Mouse (Mus musculus) cerebellum, adult 11 months (tissue): ENCODE results near the gene Mis12.
A peak's percentile ranks its signal among the peaks of the same experiment; 100 is the strongest.

Experiments
- DNase-seq: peaks from one replicate; pipeline ENCODE4 v3.0.0; 2022

Mis12 gene

DNA sequence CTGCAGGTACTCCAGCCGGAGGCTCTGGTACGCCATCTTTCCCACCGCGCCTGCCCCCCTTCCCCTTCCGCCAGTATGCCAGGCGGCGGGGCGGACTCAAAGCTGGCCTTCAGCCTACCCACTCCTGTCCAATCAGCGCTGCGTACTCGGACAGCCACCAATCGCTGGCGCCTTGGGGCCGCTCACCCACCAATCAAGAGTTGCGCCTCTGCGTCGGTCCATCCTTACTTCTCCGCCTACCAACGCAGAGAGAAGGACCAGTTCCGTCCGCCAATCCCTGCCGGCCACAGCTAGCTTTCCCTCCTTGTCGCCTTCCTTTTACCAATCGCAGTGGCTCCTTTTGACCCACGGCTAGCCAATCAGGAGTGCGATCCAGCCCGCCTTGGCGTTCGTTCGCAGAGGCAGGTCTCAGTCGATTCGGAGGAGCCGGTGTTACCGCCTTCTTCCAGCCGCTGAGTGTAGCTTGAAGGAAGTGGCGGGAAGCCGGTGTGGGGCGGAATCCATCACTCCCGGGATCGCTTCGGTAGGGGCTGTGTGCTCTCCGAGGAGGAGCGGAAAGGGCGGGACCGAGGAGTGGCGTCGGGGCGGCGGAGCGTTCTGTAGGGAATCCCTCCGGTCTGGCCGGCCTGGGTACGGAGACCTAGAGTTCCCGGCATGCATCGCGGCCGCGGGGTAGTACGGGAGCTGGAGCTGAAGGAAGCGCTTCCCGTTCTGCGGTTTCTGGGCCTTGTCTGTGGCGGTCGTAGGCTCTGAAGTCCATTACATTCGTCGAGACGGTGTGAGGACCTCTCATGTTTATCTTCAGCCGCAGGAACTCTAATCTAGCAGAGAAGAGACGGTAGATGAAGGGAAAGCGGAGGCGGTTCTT is at the start of gene Mis12, which contains the start of gene Derl2:
Gene Mis12 (plus strand): TSS at position 411 of the 868 bp plus-strand sequence.
Gene Derl2 (minus strand): TSS at position 641 of the 868 bp plus-strand sequence.
- peak; percentile 98 for DNase-seq

DNA sequence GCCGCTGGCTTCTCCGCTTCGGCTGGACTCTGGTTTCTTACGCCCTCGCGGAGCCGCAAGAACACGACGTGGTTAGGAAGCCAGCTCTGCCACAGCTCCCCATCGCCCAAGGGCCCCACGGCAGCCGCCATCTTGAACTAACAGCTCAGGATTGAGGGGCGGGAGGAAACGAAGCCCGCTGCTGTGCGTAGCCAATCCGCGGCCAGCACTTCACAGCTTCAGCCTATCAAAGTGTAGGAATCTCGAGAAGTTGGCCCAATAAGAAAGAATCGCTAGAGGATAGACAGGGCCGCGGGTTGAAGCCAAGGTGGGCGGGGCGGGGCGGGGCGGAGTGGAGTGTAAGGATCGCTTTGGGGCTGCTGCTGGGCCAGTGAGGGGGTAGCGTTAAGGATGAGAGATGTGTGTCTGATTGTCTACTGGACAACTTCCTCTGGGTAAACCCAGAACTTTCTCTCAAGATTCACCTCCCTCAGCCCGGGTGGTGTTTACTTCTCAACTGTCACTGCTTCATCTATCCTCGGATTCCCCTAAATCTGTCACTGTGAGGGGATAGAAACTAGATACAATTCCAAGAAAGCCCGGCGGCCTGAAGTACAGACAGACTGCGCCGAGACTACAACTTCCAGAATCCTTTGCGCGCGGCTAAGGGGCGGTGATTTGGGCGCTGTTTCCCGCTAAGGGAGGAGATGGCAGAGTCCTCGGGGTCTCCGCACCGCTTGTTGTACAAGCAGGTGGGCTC is 49.4 kb upstream of the Mis12 start, which contains the start of the genes Nup88 and Rpain:
Gene Nup88 (minus strand): TSS at position 153 of the 739 bp plus-strand sequence.
Gene Rpain (plus strand): TSS at position 393 of the 739 bp plus-strand sequence.
- peak; percentile 91 for DNase-seq

DNA sequence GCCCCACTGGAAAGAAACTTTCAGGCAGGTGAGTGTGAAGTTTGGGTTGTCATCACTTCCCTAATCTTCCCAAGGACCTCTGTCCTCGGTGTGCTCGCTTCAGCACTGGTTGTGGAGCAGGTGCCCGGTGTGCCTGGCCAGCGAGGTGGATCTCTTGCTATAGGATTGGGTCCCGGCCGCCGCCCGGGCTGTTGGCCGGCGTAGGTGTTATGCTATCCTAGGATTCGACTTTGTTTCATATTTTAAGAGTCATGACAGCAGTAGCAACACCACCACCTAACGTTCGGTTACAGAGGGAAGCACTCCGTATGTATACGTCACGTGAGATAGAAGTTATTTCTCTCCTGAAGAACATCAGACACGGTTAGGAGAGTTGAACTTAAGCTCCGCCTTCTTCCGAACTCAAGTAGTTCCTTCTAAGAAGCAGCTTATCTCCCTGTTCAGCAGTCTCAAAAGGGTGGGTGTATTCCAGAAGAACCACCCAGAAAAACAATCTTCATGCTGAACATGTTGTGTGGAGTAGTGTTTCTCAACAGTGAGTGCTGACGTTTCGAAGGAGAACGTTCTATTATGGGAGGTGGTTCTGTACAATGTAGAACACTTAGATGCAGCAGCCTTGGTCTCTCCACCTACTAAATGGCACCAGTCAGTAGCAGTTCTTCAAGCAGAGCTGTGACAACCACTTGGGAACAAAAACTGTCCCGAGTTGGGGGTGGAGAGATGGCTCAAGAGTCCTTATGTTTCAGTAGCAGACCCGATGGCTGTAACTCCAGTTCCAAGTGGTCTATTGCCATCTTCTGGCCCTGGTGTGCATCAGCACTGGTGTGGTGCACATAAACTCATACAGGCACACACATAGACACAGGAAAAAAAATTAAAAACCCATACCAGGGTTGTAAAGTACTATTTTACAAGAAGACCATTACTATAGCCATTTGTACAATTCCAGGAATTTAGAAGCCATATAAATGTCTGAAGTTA is 48.6 kb upstream of the Mis12 start:
- DNase-seq, result no peak

DNA sequence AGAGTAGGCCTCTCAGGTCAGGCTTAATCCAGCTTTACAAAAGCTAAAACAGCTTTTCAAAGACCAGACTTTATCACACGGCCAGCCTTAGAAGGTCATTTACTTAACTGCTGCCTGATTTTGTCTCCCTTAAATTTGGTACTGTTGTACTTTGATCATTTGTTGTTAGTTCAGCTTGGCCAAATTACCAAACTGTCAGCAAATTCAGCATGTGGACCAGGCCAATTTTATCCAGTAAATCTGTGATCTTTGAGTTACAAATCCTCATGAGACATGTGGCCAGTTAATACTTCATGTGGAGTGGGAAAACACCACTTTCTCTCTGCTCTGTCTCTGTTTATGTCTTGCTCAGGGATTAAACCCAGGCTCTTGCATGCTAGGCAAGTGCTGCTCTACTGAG is 46.8 kb upstream of the Mis12 start:
- no peak for DNase-seq

DNA sequence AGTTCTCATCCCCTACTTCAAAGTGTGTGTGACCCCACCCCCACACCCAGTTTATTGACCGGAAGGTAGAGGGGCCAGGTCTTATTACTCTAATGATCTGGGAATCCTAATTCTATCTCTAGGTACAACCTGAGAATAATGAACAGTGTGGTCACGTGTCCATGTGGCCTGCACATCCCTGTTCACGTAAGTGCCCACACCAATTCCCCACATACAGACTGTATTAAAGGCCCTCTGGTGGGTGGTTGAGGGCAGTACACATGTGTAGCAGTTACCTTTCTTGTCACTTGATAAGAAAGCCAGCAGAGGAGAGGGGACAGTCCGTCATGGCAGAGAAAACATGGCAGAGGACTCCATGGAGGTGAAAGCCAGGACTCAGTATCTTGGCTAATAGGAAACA is 45.5 kb upstream of the Mis12 start:
- no peak for DNase-seq

GRCm38 (mm10) chr11:70975193-70975592 is 44.2 kb upstream of the Mis12 start:
- DNase-seq, result no peak

DNA sequence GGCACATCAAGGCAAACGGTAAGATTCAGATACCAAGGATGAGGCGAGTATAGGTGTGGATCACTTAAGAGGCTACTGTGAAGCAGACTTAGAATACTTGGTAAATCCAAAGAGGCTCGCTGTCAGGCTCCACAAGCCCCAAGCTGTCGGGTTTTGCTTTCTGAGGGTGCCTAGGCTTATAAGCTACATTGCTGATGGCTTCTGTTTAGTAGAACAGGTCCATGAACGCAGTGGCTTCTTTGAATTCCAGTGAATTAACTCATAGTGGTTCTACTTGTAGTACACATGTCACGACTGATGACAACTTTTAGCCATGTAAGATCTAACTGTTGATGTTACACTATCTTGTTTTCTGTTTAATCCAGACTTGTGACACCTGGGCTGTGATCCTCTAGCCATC is 42.1 kb upstream of the Mis12 start:
- DNase-seq, result no peak

DNA sequence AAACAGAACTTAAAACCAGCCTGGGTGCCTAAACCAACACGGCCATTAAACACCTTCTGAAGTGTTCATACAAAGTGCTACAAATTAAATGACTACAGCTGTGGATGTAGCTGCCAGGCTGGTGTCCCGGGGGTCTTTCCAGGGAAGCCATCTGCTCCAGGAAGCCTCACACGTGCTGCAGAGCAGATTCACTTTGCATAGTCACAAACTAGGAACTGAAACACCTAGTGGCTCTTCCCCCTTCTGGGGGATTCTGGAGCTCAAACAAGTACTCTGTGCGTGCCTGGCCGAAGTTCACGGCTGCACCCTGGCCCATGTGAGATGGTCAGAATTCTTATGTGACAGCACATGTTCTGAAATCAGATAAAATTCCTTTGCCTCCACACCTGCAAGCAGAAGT is 39.2 kb upstream of the Mis12 start:
- no peak for DNase-seq

- no peak for DNase-seq
Observed at GRCm38 (mm10) chr11:70980751-70981510, 38.5 kb upstream of the Mis12 start.

DNA sequence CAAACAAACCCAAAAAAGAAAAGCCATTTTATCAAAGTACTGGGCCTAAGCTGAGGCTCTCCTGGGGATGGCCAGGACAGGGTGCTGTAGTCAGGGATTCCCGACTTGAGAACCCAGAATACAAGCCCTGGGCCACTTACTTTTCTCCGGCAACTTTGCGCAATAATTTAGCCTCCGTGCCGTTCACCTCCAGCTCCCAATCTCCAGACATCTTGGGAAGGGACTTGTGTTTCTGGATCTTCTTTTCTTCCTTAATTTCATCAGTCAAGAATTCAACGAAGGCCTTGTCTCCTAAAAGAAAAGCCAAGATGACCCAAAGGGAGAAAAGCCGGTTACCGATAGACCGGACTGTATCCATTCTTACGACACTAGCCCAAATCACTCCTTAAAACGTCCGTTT is 37.4 kb upstream of the Mis12 start:
- no peak for DNase-seq

DNA sequence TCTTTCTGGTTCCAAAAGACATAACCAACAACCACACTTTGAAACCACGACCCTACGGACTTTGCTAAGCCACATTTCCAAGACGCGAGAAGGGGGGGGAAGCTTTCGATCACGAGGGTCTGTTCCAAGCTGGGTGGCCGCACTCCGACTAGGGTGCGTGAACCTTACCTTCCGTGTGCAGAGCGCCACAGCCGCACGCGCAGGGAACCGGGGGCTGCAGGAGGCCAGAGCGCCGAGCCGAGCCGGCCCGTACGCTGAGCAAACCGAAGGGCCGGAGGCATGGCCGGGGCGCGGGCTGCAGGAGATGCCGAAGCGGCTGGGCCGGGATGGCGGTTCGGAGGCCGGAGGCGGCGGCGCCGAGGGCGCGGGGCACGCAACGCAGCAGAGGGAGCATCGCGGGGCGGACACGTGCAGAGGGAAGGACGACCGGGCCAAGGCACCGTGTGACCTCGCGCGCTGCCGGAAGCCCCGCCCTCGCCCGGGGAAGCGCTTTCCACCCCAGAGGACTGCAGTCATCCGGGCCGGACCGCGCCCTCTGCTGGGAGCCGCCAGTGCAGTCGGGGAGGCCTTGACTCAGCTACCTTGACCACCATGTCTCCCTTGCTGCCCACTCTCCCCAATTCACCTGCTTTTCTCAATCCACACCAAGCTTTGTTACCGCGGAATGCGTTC is 36.7 kb upstream of the Mis12 start, which contains the start of gene C1qbp:
Gene C1qbp (minus strand): TSS at position 470 of the 672 bp plus-strand sequence.
- DNase-seq, result peak; percentile 91

DNA sequence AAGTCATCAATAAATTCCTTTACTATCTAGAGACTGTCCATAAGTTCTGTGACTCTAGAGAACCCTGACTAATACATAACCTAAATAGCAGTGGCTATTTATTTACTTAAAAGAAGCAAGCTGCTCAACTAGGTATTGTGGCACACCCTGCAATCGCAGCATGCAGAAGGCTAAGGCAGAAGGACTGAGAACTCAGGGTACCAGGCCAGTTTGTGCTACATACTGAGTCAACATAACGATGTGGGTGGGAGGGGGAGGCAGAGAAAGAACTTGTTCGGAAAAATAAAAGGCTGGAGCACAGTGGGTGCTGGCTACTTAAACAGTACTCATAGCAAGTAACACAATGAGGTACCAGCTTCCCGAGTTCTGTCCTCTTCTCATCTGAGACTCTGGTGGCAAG is 18.2 kb upstream of the Mis12 start:
- no peak for DNase-seq

GRCm38 (mm10) chr11:71003611-71004315 is 15.6 kb upstream of the Mis12 start:
- DNase-seq, result no peak

DNA sequence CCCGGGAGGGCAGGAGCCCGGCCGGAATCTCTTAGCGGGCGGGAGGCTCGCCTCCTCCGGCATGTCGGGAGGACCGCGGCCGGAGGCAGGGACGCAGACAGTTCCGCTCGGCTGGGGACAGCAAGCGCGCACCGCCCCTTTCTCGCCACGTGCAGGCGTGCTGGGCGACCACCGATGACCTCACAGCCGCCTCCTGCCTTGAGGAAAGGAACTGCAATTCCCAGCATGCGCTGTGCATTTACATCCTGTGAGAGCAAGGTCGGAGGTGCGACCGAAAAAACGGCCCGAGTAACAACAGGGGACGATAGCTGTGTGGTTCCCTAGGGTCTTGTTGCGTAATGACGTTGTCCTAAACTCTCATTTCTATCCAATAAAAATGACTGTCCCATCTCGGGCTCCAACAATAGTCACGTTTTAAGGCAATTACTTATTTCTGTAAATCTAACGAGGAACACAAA is 15.1 kb upstream of the Mis12 start, which contains the start of gene Dhx33:
Gene Dhx33 (minus strand): TSS at position 122 of the 458 bp plus-strand sequence.
- peak; percentile 95 for DNase-seq

- no peak for DNase-seq
Observed at GRCm38 (mm10) chr11:71005046-71005445, 14.4 kb upstream of the Mis12 start.

- no peak for DNase-seq
Observed at GRCm38 (mm10) chr11:71007026-71007425, 12.4 kb upstream of the Mis12 start.

- no peak for DNase-seq
Observed at GRCm38 (mm10) chr11:71007831-71008230, 11.6 kb upstream of the Mis12 start.

DNA sequence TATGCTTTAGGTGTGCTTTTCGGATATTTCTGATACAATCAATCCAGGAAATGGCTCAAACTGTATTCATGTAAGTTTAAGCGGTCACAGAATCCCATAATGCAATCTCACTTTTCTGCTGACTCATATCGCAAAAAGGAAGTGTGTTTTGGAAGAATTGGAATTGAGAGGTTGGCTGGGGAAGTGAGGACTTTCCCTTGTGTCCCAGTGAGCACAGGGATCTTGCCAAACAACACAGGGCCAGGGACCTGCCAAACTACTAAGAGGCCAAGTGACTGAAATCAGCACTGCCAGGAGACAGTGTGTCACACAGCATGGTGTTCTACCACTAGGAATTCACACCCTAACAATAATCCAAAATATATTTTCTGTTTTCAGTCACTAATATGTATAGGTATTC is 11.1 kb upstream of the Mis12 start:
- no peak for DNase-seq

DNA sequence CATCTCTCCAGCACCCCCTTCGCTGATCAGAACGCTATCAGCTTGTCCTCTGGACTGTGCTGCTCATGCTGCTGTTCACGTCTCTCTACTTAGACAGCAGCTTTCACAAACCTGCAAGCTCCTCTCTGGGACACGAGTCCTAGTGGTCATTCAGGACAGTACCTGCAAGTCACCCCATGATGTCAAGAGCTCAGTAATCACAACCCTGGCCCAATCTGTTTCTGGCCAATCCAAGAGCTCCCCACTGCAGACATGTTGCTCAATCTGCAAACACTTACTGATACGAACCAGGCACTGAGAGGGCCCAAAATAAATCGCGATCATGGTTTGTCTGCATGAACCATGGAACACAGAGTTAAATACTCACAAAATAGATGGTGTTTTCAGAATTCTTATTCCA is 6.7 kb upstream of the Mis12 start:
- DNase-seq, result no peak

DNA sequence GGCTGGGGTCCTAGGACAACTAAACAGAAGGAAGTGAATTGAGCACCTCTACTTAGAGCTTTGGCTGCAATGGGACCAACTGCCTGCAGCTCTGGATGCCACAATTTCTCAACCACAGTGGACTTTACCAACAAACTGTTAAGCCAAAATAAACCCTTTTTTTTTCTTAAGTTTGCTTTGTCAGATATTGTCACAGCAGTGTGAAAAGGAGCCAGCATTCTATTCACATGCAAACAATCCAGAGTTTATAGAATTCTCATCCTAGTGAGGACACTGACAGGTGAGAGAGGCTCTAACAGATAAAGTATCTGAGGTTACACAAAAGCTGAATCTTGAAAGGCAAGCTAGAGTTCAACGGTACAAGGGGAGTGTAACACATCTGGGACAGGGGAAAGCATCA is 2.4 kb upstream of the Mis12 start:
- no peak for DNase-seq
